Mouse (Mus musculus): ENCODE measurements around the gene Cenpx. TPM values are rescaled to one million over a fixed set of nuclear protein-coding genes. Genes with fewer than 3 reads are reported as not detected.

Gene Cenpx
- total and polyA plus RNA-seq, 2 experiments: 20.3 to 74.6 TPM

DNA sequence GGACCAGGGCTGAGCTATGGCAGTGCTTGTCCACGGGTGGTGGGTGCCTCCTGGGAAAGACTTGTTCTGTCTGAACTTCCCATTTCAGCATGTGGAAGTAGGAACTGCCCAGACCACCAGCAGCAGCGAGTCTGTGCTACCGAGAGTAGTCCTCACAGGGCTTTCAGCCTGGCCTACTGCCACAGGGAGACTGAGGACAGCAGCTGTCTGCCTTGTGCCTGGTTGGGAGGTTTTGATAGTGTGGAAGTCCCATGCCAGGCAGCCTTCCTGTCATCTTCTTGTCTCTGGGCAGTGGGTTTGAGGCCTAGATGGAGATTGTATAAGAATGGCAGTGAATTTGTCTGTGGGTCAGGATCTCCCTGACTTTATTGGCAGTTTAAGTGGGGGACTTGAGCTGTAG, 24.2 kb downstream of the Cenpx start:
- H3K79me2 ChIP-seq (ENCODE audit: control insufficient read depth, insufficient read depth, low read length): peaks cover 30% of the 10 kb centered on the region; the same call in 1 of the 2 replicates
- H3K4me1 ChIP-seq (ENCODE audit: control insufficient read depth, insufficient read depth, low read length): peaks cover 54% of the 10 kb centered on the region
- no peak overlapping the region for H3K4me3 ChIP-seq (ENCODE audit: insufficient read depth, low read depth, low read length)
- TF ChIP-seq POLR2A (IDR thresholded peaks at IDR 0.05; ENCODE audit: extremely low read depth, insufficient read depth, low read length) (no peak), CTCF (IDR thresholded peaks at IDR 0.05; ENCODE audit: low read depth, low read length) (no peak)
- H3K27me3 ChIP-seq (ENCODE audit: control insufficient read depth, insufficient read depth, low read length): no peaks in the 10 kb centered on the region
- 90% methylated on average over 3 of the region's 3 CpGs for WGBS
- no peak for DNase-seq (ENCODE audit: extremely low read depth, low read depth, low spot score)
- H3K9ac ChIP-seq (ENCODE audit: low read depth, low read length): no peak overlapping the region
- no peak overlapping the region for H3K27ac ChIP-seq (replicated peaks; ENCODE audit: insufficient read depth, low read depth, low read length)
- peaks cover 11% of the 10 kb centered on the region; the same call in 1 of the 2 replicates for H3K36me3 ChIP-seq (ENCODE audit: control insufficient read depth, insufficient read depth, low read length)

DNA sequence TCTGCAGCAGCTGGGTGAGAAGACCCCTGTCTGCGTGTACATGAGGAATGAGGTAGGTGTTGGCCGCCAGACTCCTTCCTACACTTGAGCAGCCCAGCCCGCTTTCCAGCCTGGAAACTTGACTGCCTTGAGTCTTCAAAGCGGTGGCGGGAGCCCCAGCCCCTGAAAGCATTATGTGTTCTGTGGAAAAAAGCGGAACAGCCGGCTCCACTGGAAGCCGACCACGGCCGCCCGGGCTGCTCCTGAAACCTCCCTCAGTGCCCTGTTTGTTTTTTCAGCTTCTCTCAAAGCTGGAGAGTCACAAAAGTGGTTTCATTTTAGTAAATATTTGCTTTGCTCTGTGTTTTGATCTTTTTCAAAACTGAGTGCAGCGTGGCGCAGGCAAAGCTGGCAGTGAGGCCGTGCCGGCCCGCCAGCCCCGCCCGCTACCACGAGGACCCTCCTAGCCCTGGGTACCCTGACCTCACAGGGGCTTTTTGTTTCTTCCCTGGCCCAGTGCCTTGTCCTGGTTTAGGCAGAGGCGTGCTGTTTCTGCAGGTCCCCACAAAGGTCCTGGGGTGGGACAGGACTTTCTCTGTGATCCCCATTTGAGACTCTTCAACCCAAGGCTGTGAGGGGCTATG, 26.8 kb downstream of the Cenpx start:
- peak overlapping the region; percentile 98 for H3K27ac ChIP-seq (replicated peaks; ENCODE audit: insufficient read depth, low read depth, low read length)
- H3K36me3 ChIP-seq (ENCODE audit: control insufficient read depth, insufficient read depth, low read length): peaks cover 14% of the 10 kb centered on the region; the same call in 1 of the 2 replicates
- TF ChIP-seq POLR2A (IDR thresholded peaks at IDR 0.05; ENCODE audit: extremely low read depth, insufficient read depth, low read length) (0 out of 2 replicates have a peak, but pooled peaks have one; percentile 15), CTCF (IDR thresholded peaks at IDR 0.05; ENCODE audit: low read depth, low read length) (no peak)
- no peak overlapping the region for H3K4me3 ChIP-seq (ENCODE audit: insufficient read depth, low read depth, low read length)
- H3K4me1 ChIP-seq (ENCODE audit: control insufficient read depth, insufficient read depth, low read length): peaks cover 52% of the 10 kb centered on the region
- 30% methylated on average over 20 of the region's 20 CpGs for WGBS
- peak; percentile 83 for DNase-seq (ENCODE audit: extremely low read depth, low read depth, low spot score)
- H3K27me3 ChIP-seq (ENCODE audit: control insufficient read depth, insufficient read depth, low read length): no peaks in the 10 kb centered on the region
- peaks cover 35% of the 10 kb centered on the region; the same call in 1 of the 2 replicates for H3K79me2 ChIP-seq (ENCODE audit: control insufficient read depth, insufficient read depth, low read length)
- peak overlapping the region; percentile 71 for H3K9ac ChIP-seq (ENCODE audit: low read depth, low read length)

DNA sequence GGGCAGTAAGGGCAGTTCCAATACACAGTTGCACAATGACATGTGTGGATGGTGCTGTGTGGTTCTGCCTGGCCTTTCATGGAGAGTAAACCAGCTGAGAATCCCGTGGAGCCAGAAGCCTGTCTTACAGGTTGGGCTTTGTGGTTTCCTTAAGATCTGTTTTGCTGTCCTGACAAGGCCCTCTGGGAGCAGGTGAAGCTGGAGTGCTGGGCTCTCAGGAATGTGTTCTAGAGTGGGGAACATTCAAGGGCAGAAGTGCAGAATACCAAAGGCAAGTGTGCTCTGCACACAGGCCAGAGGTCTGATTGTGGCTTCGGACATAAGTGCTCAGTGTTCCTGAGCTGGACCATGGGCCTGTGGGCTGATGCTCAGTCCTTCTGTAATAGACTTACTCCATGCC, 28.9 kb downstream of the Cenpx start:
- Histone ChIP-seq H3K4me1 (ENCODE audit: control insufficient read depth, insufficient read depth, low read length) (peaks cover 58% of the 10 kb centered on the region), H3K9ac (ENCODE audit: low read depth, low read length) (0 out of 2 replicates have a peak overlapping the region, but pooled peaks have one; percentile 22), H3K27me3 (ENCODE audit: control insufficient read depth, insufficient read depth, low read length) (no peaks in the 10 kb centered on the region), H3K27ac (replicated peaks; ENCODE audit: insufficient read depth, low read depth, low read length) (peak overlapping the region; percentile 83), H3K79me2 (ENCODE audit: control insufficient read depth, insufficient read depth, low read length) (peaks cover 28% of the 10 kb centered on the region; the same call in 1 of the 2 replicates), H3K36me3 (ENCODE audit: control insufficient read depth, insufficient read depth, low read length) (peaks cover 13% of the 10 kb centered on the region; the same call in 1 of the 2 replicates), H3K4me3 (ENCODE audit: insufficient read depth, low read depth, low read length) (no peak overlapping the region)
- TF ChIP-seq POLR2A (IDR thresholded peaks at IDR 0.05; ENCODE audit: extremely low read depth, insufficient read depth, low read length) (no peak), CTCF (IDR thresholded peaks at IDR 0.05; ENCODE audit: low read depth, low read length) (no peak)
- 30% methylated on average over 2 of the region's 2 CpGs for WGBS
- DNase-seq (ENCODE audit: extremely low read depth, low read depth, low spot score): peak; percentile 75

DNA sequence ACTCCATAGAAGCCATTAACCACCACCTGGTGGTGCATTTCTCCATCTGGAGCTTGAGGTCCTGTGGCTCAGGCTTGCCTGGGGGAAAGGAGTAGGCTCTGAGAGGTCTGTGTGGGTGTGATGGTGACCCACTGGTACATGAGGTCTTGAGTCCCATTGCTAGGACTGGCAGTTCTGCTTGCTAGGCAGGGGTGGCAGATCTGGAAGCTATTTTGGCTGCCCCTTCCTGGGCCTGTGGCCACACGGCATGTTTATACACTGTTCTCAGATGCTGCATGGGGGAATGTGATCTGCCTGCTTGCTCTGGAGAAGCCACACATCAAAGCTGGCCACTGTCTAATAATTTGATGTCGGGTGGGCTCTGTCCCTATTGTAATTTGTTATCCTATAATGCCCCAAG, 29.5 kb downstream of the Cenpx start:
- Histone ChIP-seq H3K27me3 (ENCODE audit: control insufficient read depth, insufficient read depth, low read length) (no peaks in the 10 kb centered on the region), H3K36me3 (ENCODE audit: control insufficient read depth, insufficient read depth, low read length) (peaks cover 13% of the 10 kb centered on the region; the same call in 1 of the 2 replicates), H3K4me3 (ENCODE audit: insufficient read depth, low read depth, low read length) (no peak overlapping the region), H3K79me2 (ENCODE audit: control insufficient read depth, insufficient read depth, low read length) (peaks cover 28% of the 10 kb centered on the region; the same call in 1 of the 2 replicates), H3K4me1 (ENCODE audit: control insufficient read depth, insufficient read depth, low read length) (peaks cover 62% of the 10 kb centered on the region), H3K9ac (ENCODE audit: low read depth, low read length) (0 out of 2 replicates have a peak overlapping the region, but pooled peaks have one; percentile 15), H3K27ac (replicated peaks; ENCODE audit: insufficient read depth, low read depth, low read length) (peak overlapping the region; percentile 83)
- WGBS: 54% methylated on average over 2 of the region's 2 CpGs
- DNase-seq (ENCODE audit: extremely low read depth, low read depth, low spot score): peak; percentile 49
- TF ChIP-seq POLR2A (IDR thresholded peaks at IDR 0.05; ENCODE audit: extremely low read depth, insufficient read depth, low read length) (no peak), CTCF (IDR thresholded peaks at IDR 0.05; ENCODE audit: low read depth, low read length) (no peak)

DNA sequence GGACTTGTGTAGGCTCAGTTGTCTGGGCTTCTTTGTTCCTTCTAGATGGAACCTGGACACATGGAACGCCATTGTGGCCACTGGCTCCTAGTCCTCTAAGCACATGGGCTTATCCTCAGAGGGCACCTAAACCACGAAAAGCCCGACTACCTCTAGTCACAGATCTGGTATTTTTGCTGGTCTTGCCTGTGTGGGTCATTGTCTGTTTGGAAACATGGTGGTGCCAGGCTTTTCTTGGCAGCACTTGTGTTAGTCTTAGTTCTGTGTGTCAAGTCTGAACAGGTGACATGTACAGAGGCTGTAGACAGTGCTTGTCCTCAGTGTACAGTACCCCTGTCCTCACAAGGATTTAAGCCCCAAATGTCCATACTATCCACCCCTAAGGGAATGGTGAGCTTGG, 30.0 kb downstream of the Cenpx start:
- H3K79me2 ChIP-seq (ENCODE audit: control insufficient read depth, insufficient read depth, low read length): peaks cover 23% of the 10 kb centered on the region; the same call in 1 of the 2 replicates
- H3K27ac ChIP-seq (replicated peaks; ENCODE audit: insufficient read depth, low read depth, low read length): peak overlapping the region; percentile 83
- H3K27me3 ChIP-seq (ENCODE audit: control insufficient read depth, insufficient read depth, low read length): no peaks in the 10 kb centered on the region
- WGBS: 37% methylated on average over 3 of the region's 3 CpGs
- H3K4me1 ChIP-seq (ENCODE audit: control insufficient read depth, insufficient read depth, low read length): peaks cover 63% of the 10 kb centered on the region
- H3K36me3 ChIP-seq (ENCODE audit: control insufficient read depth, insufficient read depth, low read length): peaks cover 11% of the 10 kb centered on the region; the same call in 1 of the 2 replicates
- no peak overlapping the region for H3K4me3 ChIP-seq (ENCODE audit: insufficient read depth, low read depth, low read length)
- TF ChIP-seq POLR2A (IDR thresholded peaks at IDR 0.05; ENCODE audit: extremely low read depth, insufficient read depth, low read length) (no peak), CTCF (IDR thresholded peaks at IDR 0.05; ENCODE audit: low read depth, low read length) (no peak)
- no peak overlapping the region for H3K9ac ChIP-seq (ENCODE audit: low read depth, low read length)
- DNase-seq (ENCODE audit: extremely low read depth, low read depth, low spot score): peak; percentile 89

DNA sequence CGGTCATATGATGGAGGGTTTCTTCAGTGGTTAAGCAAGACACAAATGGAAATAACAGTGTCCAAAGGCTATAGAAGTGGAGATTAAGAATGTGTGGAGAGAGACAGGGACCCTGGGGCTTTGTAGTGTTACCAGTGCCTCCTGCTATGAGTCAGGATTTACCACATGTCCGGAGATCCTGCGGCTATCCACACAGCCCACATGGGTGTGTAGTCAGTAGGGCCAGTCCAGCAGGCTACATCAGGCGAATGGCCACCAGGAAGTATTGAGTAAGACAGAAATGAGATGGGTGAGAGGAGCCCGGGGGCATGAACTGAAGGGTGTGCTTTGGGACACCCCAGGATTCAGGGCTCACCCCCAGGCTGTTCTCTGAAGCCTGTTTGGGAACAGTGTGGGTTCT, 30.9 kb downstream of the Cenpx start:
- peaks cover 19% of the 10 kb centered on the region; the same call in 1 of the 2 replicates for H3K79me2 ChIP-seq (ENCODE audit: control insufficient read depth, insufficient read depth, low read length)
- H3K4me1 ChIP-seq (ENCODE audit: control insufficient read depth, insufficient read depth, low read length): peaks cover 70% of the 10 kb centered on the region
- no peak overlapping the region for H3K9ac ChIP-seq (ENCODE audit: low read depth, low read length)
- DNase-seq (ENCODE audit: extremely low read depth, low read depth, low spot score): no peak
- 0 out of 2 replicates have a peak overlapping the region, but pooled peaks have one; percentile 7 for H3K27ac ChIP-seq (replicated peaks; ENCODE audit: insufficient read depth, low read depth, low read length)
- 75% methylated on average over 5 of the region's 5 CpGs for WGBS
- peaks cover 13% of the 10 kb centered on the region; the same call in 1 of the 2 replicates for H3K36me3 ChIP-seq (ENCODE audit: control insufficient read depth, insufficient read depth, low read length)
- TF ChIP-seq CTCF (IDR thresholded peaks at IDR 0.05; ENCODE audit: low read depth, low read length): no peak
- TF ChIP-seq POLR2A (IDR thresholded peaks at IDR 0.05; ENCODE audit: extremely low read depth, insufficient read depth, low read length): no peak
- H3K27me3 ChIP-seq (ENCODE audit: control insufficient read depth, insufficient read depth, low read length): no peaks in the 10 kb centered on the region
- H3K4me3 ChIP-seq (ENCODE audit: insufficient read depth, low read depth, low read length): no peak overlapping the region

All from liver, adult 2 months (tissue).